Mouse (Mus musculus): ENCODE results near the gene Nlgn2.

Gene Nlgn2

DNA sequence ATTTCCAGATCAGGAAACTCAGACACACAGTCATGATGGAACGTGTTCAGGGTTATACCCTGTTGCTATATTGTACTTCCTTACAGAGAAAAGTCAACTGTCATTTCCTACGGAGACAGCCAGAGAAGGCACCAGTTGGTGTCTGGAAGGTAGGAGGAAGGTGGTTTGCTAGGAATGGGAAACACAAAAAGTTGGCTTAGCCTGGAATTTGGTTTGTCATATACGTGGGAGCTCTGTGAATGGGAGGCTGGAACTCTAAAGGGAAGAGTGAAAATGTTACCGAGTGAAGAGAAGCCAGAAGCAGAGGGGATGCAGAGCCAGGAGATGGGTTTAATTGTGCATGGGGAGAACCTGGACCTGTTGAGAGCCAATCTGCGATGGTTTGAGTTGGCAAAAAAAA lies 46.2 kb downstream of the Nlgn2 start:
- no peak for DNase-seq

DNA sequence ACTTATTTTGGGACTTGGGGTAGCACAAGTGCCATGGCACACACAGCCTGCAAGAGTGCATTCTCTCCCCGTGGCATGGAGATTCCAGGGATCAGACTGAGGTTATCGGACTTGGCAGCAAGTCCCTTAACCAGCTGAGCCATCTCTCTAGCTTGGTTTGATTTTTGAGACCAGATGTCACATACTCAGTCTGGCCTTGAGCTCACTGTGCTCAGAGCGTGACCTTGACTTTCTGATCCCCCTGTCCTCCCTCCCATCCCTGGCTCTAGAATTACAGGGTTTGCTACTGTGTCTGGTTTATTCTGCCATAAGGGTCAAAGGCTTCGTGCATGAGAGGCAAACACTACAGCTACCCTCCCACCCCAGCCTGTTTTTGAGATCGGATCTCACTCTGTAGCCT lies 48.2 kb downstream of the Nlgn2 start:
- DNase-seq: no peak

DNA sequence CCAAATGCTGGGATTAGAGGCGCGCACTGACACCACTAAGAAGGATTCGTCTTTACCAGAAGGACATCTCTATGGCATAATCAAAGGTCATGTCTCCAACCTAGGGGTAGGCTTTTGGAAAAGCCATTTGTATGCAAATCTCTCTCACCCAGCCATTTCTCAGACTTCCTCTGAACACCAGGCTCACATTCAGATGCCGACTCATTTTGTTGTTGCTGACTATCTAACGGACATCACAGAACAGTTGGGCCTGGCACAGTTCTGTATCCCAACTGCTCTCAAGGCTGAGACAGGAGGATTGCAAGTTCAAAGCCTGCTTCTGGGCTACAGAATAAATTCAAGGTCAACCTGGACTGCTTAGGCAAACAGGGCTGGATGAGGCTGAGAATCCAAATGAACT lies 50.3 kb downstream of the Nlgn2 start:
- DNase-seq: no peak

DNA sequence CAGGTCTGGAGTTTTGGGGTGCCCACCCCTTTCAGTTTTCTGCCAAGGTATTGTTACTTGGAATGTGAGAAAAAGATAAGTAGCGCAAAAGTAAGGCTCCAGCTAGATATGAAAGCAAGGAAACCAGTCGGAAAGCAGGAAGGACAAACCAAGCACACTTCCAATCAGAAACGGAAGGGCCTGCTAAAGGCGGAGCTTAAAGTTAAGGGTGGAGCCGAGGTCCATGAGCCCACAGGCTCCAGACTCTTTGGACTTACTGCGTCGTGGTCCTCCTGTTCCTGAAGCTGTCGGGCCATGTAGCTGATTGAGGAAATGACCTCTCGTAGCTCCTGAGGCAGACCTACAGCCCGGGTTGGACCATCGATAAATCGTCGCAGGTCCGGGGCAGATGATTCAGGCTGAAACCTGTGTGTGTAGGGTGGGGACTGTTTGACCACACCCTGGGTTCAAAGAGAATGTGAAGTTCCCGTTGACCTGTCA lies 52.8 kb downstream of the Nlgn2 start:
- no peak for DNase-seq

DNA sequence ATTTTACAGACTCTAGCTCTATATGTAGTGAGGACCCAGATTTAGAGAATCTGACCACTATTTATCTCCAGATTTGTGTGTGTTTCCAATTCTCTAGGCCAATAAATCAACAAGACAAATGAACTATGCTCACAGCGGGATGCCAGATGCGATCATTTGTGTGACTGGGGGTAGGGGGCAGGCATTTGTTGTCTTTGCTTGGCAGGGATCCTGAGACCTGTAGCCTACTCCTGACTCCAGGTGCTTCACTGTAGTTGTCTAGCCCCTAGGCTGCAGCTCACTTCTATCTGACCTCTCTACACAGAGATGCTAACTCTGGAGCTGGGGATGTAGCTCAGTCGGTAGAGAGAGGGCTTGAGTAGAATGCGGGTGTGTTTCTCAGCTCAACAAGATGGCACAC lies 55.8 kb downstream of the Nlgn2 start:
- DNase-seq: no peak

DNA sequence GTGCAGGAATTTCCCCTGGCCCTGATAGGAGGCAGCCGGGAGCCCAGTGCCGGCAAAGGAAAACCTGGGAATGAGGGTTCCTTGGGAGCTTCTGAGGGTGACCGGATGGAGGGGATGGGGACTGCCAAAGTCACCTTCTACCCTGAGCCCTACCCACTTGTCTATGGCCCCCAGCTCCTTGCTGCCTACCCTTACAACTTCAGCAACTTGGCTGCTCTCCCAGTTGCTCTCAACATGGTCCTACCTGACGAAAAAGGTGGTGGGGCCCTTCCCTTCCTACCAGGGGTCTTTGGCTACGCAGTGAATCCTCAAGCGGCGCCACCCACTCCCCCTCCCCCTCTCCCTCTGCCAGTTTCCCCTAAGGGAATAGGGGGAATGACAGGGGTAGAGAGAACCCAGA lies 58.6 kb downstream of the Nlgn2 start:
- no peak for DNase-seq

DNA sequence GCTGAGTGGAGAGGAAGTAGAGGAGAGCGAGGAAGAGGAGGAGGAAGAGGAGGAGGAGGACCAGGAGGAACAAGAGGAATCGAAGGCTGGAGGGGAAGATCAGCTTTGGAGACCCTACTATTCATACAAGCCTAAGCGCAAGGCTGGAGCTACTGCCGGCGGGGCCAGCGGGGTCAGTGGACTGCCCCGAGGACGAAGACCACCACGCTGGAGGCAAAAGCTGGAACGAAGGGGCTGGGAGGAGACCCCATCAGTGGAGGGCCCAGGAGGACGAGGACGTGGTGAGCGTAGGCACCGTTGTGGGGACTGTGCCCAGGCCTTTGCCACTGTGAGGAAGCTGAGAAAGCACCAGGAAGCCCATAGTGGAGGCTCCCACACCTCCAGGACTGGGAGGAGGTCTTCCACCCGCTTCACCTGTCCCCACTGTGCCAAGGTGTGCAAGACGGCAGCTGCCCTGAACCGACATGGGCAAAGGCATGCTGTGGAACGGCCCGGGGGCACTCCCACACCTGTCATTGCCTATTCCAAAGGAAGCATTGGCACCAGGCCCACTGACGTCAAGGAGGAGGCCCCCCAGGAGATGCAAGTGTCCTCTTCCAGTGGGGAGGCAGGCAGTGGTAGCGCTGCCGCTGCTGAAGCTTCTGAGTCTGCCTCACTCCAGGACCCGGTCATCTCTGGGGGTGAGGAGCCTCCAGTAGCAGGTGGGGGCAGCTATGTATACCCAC lies 59.2 kb downstream of the Nlgn2 start:
- DNase-seq: no peak

DNA sequence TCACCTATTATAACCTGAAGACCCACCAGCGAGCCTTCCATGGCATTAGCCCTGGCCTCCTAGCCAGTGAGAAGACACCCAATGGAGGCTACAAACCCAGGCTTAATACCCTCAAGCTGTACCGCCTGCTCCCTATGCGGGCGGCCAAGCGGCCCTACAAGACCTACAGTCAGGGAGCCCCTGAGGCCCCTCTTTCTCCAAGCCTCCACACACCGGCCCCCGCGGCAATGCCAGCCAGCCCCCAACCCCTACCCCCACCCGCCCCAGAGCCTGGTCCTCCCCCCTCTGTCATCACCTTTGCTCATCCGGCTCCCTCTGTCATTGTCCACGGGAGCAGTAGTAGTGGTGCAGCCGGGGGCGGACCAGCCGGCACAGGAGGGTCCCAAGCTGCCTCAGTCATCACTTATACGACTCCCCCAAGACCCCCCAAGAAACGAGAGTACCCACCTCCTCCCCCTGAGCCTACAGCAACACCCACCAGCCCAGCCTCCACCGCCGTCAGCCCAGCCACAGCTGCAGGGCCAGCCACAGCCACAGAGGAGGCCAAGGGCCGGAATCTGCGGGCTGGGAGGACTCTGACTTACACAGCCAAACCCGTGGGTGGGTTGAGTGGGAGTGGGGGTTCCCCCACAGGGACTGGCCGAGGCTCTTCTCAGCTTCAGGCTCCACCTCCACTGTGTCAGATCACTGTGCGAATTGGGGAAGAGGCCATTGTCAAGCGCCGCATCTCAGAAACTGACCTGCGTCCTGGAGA lies 59.9 kb downstream of the Nlgn2 start:
- no peak for DNase-seq

DNA sequence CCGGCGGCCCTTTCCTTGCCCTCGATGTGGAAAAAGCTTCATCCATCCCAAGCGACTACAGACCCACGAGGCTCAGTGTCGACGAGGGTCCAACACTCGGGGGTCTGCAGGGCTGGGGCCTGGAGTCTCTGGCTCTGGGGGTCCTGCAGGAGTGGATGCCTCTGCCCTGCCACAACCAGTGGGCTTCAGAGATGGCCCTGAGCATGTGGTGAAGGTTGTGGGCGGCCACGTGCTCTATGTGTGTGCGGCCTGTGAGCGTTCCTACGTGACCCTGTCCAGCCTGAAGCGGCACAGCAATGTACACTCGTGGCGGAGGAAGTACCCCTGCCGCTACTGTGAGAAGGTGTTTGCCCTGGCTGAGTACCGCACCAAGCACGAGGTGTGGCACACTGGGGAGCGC lies 61.1 kb downstream of the Nlgn2 start:
- DNase-seq: no peak

DNA sequence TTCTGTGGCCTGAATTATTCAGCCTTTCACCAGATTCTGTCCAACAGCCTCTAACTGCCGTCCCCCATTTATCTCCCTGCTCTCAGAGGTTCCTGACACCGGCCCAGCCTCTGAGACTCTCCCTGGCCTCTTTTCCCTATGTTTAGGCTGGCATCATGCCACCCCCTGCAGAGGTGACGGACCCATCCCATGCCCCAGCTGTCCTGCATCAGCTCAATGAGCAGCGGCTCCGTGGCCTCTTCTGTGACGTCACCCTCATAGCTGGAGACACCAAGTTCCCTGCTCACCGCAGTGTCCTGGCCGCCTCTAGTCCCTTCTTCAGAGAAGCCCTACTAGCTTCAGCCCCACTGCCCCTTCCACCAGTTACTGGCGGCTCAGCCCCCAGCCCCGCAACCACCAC lies 61.9 kb downstream of the Nlgn2 start:
- no peak for DNase-seq

DNA sequence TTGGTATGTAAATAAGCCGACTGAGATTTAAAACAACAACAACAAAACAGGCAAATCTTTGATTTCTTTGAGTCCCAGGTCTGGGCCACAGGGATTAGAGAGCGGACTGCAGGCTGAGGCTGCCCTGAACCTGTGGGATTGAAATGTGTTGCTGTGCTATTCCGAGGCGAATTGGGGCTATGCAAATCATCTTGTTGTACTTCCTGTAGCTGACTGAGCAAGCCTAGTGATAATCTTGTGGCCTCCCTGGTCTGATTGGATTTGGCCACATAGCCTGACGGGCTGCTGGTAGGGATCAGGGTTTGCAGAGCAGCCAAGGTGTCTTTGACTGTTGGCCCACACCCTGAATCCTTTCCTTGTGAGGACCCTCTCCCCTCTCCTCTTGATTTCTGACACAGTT lies 62.6 kb downstream of the Nlgn2 start:
- no peak for DNase-seq

Measured in right cerebral cortex, adult 18-20 months (tissue).